Mouse (Mus musculus): ENCODE results near the gene Alpl. TPM values are rescaled to one million over a fixed set of nuclear protein-coding genes. Genes with fewer than 3 reads are reported as not detected.

The Alpl gene
- total RNA-seq, 1 experiment from 2014 or later, result not detected

DNA sequence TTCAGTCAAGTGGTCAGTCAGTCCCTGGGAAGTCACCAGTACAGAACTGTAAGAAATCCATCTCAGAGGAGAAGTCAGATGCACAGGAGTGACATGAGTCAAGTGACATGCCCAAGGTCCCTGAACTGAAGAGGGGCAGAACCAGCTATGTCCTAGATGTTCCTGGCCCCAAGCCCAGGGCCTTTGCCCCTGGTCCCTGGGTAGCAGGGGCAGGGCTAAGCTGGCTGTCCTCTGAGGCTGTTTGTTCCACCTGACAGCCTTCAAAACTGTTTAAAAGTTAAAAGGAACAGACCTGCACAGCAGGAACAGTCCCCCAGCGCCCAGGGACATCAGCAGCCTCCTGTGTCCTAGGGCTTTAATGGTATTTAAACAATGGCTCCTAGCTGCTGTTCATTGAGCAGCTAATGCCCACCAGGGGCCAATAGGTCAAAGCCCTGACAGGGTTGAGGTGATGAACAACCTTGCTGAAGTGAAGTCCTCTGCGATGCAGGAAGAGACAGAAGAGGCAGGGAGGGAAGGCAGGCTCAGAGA, 22.8 kb downstream of the Alpl start:
- no peak for ATAC-seq (replicated peaks; ENCODE audit: low read depth, poor library complexity, severe bottlenecking)

DNA sequence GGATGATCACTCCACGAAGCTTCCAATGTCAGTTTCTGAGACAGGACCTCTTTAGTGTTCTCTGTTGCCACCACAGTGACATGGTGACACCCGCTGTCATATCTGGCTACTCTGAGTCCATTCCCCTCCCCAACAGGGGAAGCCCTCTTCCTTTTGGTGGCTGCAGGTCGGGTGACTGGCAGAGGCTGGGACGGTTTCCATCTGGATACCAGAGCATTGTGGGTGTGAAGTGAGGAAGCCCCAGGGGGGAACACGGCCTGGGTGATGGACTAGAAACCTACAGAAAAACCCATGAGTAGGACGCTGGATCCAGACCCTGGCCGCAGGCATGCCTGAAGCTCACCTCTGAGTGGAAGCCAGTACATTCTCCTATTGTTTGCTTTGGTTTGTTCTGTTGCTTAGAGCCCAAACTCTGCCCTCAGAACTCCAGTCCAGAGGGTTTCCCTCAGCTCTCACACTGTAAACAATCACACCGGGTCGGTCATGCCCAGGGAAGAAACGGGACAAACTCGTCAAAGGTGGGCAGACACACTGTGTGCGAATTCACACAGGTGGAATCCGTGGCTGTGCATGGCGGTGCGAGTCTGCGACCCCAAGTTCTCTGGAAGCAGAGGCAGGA, 23.6 kb downstream of the Alpl start:
- ATAC-seq (replicated peaks; ENCODE audit: low read depth, poor library complexity, severe bottlenecking), result no peak

DNA sequence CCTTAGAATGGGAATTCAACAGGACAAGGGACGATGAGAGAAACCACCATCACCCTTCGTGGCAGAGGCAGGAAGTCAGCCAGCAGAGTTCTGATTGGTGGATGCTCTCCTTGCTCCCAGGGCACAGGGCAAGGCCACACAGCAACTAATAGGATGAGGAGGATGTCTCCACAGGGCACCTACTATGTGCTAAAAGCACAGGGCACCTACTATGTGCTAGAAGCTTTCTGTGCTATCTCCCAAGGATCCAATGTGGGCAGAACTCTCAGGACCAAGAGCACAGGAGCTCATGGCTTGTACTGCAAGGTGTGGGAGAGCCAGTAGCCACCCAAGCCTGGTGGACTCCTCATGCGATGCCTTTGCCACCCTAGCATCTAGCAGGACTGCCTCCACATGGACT, 24.4 kb downstream of the Alpl start:
- ATAC-seq (replicated peaks; ENCODE audit: low read depth, poor library complexity, severe bottlenecking), result no peak

DNA sequence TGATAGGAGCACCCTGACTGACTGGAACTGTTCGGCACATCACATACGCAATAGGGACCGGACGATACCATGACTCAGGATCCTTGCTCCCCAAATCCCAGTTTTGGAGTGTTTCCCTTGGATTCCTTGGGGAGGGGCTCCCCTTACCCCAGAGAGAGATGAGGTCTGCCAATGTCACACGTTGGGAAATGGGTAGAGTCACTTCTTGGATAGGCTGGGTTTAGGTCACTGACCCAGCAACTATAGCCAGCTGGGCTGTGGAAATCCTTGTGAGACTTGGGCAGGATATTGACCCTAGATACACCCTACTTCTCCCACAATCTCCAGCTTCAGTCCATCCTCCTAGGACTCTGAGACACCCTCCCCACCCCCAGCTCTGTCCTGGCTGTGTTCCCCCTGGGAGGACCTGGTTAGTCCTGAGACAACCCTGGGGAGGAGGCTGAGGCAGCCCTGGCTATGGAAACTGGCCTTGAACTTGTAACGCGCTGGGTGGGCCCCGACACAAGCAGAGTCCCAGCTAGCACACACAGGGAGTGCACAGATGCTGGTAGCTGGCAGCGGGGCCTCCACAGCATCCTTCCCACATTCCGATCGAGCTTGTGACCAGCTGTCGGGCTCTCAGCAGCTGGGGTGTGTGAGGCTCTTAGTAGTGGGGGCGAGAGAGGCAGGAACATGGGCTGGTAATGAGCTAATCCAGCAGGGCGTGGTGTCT, 25.1 kb downstream of the Alpl start:
- no peak for ATAC-seq (replicated peaks; ENCODE audit: low read depth, poor library complexity, severe bottlenecking)

DNA sequence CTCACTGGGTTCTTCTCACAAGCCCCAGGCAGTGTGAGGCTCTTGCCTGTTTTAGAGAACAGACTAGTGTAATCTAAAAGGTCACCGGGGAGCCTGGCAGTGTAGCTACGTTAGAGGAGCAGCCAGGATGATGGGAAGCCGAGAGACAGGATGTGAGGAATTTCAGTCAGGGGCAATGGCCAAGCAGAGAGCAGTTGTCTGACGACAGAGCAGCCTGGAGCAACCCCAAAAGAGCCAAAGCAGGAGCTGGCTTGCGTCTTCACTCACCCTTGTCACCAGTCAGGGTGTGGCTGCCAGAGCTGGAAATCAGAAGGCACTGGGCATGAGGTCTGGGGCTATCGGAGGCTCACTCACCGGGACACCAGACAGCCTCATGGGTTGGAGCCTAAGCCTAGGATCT, 26.5 kb downstream of the Alpl start:
- no peak for ATAC-seq (replicated peaks; ENCODE audit: low read depth, poor library complexity, severe bottlenecking)

DNA sequence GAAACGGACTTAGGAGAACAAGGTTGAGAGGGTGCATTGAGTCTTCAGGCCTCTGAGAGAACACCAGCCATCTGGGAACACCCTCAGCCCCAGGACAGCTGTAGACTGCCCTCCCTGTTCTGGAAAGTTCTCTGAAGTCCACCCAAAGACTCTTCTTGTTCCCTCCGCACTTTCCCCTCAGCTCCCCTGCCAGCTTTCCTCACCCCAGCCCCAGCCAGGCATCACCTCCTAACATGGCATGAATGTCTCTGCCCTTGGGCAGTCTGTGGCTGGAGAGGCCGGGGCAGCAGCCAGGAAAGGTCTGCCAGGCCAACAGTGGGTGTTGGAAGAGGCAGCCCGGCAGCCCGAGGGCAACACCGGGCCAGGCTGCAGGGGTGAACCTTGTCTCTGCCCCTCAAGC, 27.4 kb downstream of the Alpl start:
- ATAC-seq (replicated peaks; ENCODE audit: low read depth, poor library complexity, severe bottlenecking), result no peak

DNA sequence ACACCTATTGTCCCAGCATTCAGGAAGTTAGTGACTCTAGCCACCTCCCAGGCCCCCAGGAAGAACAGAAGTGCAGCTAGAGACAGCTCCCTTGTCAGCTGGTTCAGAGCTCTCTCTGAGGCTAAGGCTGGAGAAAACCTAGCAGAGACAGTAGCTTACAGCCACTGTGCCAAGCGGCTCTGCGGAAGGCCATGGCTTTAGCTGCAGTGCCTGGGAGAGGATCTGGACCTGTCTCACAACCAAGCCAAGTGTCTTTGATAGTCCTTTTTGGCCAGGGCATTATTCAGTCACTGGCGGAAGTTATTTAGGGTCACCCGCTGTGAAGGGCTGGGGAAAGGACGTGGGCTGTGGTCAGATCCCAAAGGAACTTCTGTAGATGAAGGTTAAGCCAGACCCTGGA, 27.8 kb downstream of the Alpl start:
- ATAC-seq (replicated peaks; ENCODE audit: low read depth, poor library complexity, severe bottlenecking), result no peak

DNA sequence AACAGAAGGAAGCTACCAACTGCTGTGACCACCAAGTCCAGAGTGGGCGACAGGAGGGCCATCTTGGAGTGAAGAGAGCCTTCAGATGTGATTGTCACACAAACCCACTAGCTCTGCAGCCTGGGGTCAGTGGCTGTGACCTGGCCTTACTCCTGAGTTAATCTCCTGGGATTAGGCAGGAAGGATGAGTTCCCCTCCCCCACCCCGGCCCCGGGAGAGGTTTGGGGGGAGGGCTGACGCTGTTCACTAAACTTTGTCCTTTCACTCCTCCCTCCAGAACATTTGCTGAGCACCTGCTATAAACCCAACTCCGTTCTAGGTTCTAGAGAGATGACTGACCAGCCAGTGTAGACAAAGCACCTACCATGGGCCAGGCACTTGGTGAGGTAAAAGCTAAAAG, 29.8 kb downstream of the Alpl start:
- no peak for ATAC-seq (replicated peaks; ENCODE audit: low read depth, poor library complexity, severe bottlenecking)

DNA sequence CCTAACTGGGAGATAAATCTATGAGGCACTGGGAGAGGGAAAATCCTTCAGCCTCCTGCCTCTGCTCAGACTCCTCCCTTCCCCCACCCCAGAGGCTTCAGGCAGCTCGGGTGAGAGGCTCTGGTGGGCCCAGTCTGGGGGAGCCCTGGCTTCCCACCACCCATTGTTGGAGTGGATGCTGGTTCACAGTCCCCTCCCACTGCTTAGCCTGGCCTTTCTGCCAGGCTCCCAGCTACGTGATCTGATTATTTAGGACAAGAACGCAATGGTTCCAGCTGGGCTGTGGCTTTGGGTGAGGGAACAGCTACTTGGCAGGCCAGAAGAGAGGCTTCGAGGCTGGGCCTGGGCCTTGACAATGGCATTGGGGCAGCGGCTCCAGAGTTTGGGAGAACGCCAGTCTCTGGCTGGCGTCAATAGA, 30.6 kb downstream of the Alpl start:
- no peak for ATAC-seq (replicated peaks; ENCODE audit: low read depth, poor library complexity, severe bottlenecking)

DNA sequence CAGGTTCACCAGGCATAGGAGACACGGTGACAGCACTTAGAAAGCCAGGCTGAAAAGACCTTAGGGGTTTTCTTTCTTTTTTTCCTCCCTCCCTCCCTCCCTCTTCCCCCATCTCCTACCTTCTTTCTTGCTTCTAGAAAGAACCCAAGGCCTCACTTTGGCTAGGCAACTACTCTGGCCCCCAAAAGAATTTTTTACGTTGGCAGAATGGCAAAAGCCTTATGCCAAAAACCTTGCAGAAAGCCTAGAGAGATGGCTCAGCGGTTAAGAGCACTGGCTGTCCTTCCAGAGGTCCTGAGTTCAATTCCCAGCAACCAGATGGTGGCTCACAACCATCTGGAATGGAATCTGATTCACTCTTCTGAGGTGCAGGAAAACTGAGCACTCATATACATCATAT, 31.6 kb downstream of the Alpl start:
- no peak for ATAC-seq (replicated peaks; ENCODE audit: low read depth, poor library complexity, severe bottlenecking)

DNA sequence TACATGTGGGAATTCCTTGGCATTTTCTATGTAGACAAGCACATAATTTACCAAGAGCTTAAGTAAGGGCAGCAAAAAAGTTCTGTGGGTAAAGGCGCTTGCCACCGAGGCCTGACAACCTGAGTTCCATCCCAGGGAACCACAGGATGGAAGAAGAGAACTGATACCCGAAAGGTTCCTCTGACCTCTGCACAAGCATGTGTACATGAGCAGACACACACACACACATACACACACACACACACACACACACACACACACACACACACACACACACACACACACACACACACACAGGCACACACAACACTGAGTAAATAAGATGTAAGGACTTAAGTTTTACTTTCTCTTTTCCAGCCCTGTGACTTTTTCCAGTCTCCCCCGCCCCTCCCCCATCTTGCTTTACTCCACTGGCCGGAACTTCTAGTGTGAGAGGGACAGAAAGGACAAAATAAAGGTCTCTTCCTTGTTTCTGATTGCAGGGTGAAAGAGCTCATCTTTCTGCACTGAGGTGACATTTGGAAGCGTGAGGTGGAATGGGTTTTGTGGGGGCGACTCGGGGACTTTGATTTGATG, 32.2 kb downstream of the Alpl start:
- ATAC-seq (replicated peaks; ENCODE audit: low read depth, poor library complexity, severe bottlenecking), result no peak

DNA sequence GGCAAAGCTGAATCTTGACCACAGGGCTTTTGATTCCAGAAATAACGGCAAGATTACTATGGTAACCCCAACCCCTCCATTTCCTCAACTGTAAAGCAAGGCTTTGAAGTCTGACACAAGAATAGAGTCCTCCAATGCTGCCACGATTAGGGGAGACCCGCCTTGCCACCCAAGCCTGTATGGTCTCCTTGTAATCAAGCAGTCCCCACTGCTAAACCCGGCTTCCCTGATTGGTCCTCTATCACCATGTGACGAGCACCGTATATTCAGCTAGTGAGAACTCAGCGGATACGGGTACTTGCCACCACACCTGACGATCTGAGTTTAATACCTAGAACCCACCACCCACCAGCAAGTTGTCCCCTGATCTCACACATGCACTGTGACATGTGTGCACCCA, 33.3 kb downstream of the Alpl start:
- ATAC-seq (replicated peaks; ENCODE audit: low read depth, poor library complexity, severe bottlenecking), result no peak

DNA sequence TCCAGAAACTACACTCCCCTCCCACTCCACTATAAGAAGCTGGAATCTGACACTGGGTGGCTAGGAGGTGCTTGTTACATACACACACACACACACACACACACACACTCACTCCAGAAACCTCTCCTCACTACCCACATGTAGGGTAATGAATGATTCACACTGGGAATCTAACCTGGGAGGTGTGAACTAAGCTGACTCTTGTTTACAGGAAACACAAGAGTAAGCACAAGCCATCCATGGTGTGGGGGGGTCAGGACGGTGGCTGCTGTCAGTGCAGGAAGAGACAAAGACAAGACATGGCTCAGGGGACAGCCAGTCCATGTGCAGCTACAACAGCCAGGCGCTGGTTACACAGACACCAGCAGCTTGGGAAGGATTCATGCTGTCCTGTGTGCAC, 41.7 kb downstream of the Alpl start:
- no peak for ATAC-seq (replicated peaks; ENCODE audit: low read depth, poor library complexity, severe bottlenecking)

DNA sequence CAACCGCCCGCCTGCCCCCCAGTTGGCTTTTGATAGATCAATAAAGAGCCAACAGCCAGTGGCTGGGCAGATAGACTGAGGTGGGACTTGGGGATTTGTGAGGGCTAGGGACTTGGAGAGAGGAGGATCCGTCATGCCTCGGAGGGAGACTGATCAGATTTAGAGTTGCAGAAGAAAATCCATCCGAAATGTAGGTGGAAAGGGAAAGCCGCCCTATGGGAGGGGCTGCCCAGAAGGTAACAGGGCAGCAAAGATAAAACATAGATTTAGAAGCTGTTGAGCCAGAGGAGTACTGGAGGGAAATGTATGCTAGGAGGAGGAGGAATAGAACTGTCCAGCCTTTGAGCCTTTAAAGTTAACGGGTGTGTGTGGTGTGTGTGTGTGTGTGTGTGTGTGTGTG, 43.0 kb downstream of the Alpl start:
- ATAC-seq (replicated peaks; ENCODE audit: low read depth, poor library complexity, severe bottlenecking), result no peak

DNA sequence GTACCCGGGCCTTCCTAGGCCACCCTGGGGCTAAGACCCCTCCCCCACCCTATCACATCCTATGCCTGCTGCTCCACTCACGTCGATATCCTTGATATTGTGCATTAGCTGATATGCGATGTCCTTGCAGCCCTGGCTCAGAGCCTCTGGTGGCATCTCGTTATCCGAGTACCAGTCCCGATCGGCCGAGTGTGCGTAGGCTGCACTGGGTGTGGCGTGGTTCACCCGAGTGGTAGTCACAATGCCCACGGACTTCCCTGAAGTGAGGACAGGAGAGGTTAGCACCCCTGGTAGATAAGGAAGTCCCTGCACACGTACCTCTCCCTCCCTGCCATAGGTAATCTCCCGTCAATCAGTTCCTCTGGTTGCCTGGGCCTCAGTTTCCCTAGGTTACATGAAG, 43.7 kb downstream of the Alpl start:
- no peak for ATAC-seq (replicated peaks; ENCODE audit: low read depth, poor library complexity, severe bottlenecking)

DNA sequence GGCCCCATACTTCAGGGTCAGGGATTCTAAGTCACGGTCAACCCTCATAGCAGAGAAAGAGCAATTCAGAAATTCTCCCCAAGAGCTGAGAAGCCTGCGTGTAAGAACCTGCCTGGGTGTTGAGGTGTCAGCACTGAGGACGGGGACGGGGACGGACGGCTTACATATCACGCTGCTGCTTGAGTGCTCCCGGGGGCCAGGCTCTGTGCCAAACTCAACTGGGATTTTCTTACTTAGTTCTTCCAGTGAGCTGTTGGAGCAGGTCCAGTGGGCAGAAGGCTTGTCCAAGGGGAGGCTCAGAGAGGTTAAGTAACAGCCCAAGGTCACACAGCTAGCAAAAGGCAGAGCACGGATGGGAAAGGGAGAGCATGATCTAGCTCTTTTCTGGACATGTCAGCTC, 44.5 kb downstream of the Alpl start:
- ATAC-seq (replicated peaks; ENCODE audit: low read depth, poor library complexity, severe bottlenecking), result no peak

DNA sequence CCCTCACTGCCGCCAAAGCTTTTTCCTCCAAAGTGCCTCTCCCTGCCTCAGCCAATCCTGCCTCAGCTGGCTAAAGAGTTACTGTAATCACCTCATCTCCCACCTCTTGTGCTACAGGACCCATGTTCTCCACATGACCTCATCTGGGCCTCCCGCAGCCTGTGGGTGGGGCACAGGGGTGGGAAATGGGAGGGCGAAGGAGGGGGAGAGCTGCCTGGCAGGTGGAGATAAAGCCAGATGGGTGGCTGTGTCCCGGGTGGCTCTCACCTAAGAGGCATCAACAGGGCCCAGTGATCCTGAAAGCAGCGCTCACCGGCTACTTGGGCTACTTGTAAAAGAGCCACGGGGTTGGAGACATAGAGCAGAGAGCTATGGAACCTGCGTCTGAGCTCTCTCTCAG, 44.9 kb downstream of the Alpl start:
- ATAC-seq (replicated peaks; ENCODE audit: low read depth, poor library complexity, severe bottlenecking), result no peak

DNA sequence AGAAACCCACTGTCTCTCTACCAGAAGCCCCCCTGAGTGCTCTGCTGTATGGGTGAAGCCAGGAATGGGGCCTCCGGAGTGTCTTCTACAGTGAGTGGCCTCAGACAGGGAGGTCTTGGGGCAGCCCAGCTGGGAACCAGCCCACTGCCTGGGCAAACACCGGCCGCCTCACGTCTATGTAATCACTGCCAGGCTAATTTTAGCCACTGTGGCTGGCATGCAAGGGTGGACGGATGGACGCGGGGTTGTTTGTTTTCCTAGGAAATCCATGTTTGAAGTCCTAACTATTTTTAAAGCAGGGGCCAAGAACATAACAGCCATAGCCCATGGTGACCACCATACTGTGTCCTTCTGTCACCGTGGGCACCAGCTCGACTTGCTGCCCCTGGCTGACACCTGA, 46.1 kb downstream of the Alpl start:
- ATAC-seq (replicated peaks; ENCODE audit: low read depth, poor library complexity, severe bottlenecking), result no peak

DNA sequence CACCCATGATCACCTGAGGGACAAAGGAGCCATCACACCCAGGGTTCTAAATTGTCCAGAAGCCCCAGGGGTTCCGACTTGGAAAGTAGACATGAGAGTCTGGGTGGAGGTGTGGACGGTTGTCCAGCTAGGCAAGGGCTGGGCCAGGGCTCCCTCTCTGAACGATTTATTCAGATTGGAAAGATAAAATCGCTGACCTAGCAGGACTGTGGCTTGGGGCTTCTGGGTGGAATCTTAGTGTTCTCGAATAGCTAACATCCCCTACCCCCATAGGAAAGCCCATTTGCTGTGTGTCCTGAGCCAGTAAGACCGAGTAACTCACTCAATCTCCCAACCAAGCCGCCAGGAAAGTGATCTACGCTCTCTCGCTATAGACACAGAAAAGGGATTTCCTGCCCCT, 46.5 kb downstream of the Alpl start:
- no peak for ATAC-seq (replicated peaks; ENCODE audit: low read depth, poor library complexity, severe bottlenecking)

DNA sequence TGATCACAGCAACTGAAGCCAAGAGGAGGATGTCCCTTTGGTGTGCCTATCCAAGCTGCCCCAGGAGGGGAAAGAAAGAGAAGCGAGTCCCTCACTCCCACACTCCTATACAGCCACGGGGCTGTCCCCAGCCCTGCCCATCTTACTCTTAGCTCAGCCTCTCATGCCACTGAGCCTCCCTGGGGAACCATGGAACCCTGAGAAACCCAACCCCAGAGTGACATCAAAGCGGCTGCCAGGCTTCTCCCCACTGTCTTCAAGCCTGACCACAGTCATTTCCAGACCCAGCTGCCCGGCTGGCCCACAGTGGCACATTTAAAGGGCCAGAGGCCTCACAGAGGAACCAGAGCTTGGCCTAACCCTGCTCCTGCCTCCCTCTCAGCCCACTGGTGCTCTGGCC, 47.5 kb downstream of the Alpl start:
- no peak for ATAC-seq (replicated peaks; ENCODE audit: low read depth, poor library complexity, severe bottlenecking)

DNA sequence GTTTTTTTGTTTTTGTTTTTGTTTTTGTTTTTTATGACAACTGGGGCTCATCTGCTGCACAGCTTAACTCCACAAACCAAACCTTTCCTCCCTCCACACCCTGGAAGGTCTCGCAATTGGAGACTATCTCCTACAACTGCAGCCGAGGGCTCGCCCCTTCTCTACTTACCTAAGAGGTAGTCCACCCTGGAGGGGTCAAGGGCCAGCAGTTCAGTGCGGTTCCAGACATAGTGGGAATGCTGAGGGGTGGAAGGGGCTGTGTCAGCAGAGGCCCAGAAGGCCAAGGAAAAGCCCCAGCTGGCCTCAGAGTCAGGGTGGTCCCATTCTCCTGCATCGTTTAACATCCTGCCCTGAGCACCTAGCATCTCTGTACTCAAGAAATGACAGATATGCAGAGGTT, 48.6 kb downstream of the Alpl start:
- ATAC-seq (replicated peaks; ENCODE audit: low read depth, poor library complexity, severe bottlenecking), result no peak

DNA sequence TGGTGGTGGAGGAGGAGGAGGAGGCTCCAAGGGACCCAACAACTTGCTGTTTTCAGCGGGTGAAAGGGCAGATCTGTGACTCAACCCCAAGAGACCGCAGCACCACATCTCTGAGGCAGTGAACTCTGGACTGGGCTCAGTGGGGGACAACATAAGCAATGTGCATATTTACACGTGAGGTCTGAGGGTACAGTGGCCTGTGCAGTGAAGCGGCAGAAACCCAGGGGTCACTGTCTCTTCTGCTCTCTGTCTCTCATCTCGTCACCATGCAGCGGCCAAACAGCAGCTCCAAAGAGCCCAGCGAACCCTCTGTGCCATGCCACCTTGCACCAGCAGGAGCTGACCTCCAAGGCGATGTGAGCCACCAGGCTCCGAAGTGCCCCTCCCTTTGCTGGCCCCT, 49.1 kb downstream of the Alpl start:
- no peak for ATAC-seq (replicated peaks; ENCODE audit: low read depth, poor library complexity, severe bottlenecking)
